Mouse (Mus musculus): ENCODE data around the gene Psap. TPM values are rescaled to one million over a fixed set of nuclear protein-coding genes. Genes with fewer than 3 reads are reported as not detected.

Gene Psap
- 617 and 671 TPM in 2 replicates for polyA plus RNA-seq (2012; rRNA removed)

GRCm38 (mm10) chr10:60277207-60278005, at the start of gene Psap:
Psap (plus strand) TSS chr10:60277627.

GRCm38 (mm10) chr10:60346701-60347405, 69.4 kb downstream of the Psap start, which contains the start of gene Vsir:
Vsir (plus strand) TSS chr10:60346851.

Other genes starting within 250 kb of the Psap start
- gene Spock2, start 171.4 kb upstream of the Psap start, polyA plus RNA-seq (2012; rRNA removed) = 85.8 and 105 TPM in 2 replicates
- gene Chst3, start 58.4 kb upstream of the Psap start, polyA plus RNA-seq (2012; rRNA removed) = 3.5 and 4.3 TPM in 2 replicates
- gene Vsir, start 69.2 kb downstream of the Psap start, polyA plus RNA-seq (2012; rRNA removed) = 4.0 and 5.6 TPM in 2 replicates
- 6.2 and 6.3 TPM in 2 replicates for gene Gm17455, start 122.1 kb downstream of the Psap start, polyA plus RNA-seq (2012; rRNA removed)